Mouse (Mus musculus) hindbrain, embryonic 12.5 days (tissue): ENCODE data around the gene Slx1b. TPM values are rescaled to one million over a fixed set of nuclear protein-coding genes. Genes with fewer than 3 reads are reported as not detected.

Experiments used
- ATAC-seq: fragments of 200-750 bp; cut with Nextera tagmentation; 2 replicates; pipeline ENCODE4 v1.8.0; 2017; ENCODE audit warnings: moderate TSS enrichment; ENCODE audit not compliant: low FRiP score
- H3K27ac ChIP-seq: fragments of 300-500 bp; sonication (generic); 2 replicates; pipeline ENCODE4 v1.5.1; 2016; ENCODE audit warnings: mild to moderate bottlenecking
- H3K27me3 ChIP-seq: fragments of 300-500 bp; sonication (generic); 2 replicates; pipeline ENCODE4 v1.6.1; 2016; ENCODE audit warnings: mild to moderate bottlenecking
- H3K36me3 ChIP-seq: fragments of 300-500 bp; sonication (generic); 2 replicates; pipeline ENCODE4 v1.6.1; 2016; ENCODE audit warnings: mild to moderate bottlenecking
- H3K4me1 ChIP-seq: fragments of 300-500 bp; sonication (generic); 2 replicates; pipeline ENCODE4 v1.6.1; 2016
- H3K4me2 ChIP-seq: fragments of 300-500 bp; sonication (generic); replicated peaks from 2 replicates; pipeline ENCODE4 v1.6.1; 2016; ENCODE audit warnings: mild to moderate bottlenecking
- H3K4me3 ChIP-seq: fragments of 300-500 bp; sonication (generic); 2 replicates; pipeline ENCODE4 v1.5.1; 2016; ENCODE audit warnings: mild to moderate bottlenecking
- H3K9ac ChIP-seq: fragments of 300-500 bp; sonication (generic); 2 replicates; pipeline ENCODE4 v1.6.1; 2016; ENCODE audit warnings: mild to moderate bottlenecking, moderate library complexity
- H3K9me3 ChIP-seq: fragments of 300-500 bp; sonication (generic); replicated peaks from 2 replicates; pipeline ENCODE4 v1.6.1; 2016; ENCODE audit warnings: mild to moderate bottlenecking
- WGBS: fragments of 180-500 bp; shearing (Covaris S2); methylation state at CpG from one replicate; pipeline ENCODE4 v1.1.7; 2016; 5-methylcytosine and 5-hydroxymethylcytosine counted together
- polyA plus RNA-seq: library from polyadenylated mRNA; unstranded; fragments of >200 nt; fragmentation: Nextera tagmentation; extraction: Ambion mirVana; gene quantifications from 2 replicates; pipeline ENCODE4 v1.2.1, GENCODE M21; 2016

Slx1b gene
- polyA plus RNA-seq, 1 experiment from 2014 or later: 15.3 TPM

DNA sequence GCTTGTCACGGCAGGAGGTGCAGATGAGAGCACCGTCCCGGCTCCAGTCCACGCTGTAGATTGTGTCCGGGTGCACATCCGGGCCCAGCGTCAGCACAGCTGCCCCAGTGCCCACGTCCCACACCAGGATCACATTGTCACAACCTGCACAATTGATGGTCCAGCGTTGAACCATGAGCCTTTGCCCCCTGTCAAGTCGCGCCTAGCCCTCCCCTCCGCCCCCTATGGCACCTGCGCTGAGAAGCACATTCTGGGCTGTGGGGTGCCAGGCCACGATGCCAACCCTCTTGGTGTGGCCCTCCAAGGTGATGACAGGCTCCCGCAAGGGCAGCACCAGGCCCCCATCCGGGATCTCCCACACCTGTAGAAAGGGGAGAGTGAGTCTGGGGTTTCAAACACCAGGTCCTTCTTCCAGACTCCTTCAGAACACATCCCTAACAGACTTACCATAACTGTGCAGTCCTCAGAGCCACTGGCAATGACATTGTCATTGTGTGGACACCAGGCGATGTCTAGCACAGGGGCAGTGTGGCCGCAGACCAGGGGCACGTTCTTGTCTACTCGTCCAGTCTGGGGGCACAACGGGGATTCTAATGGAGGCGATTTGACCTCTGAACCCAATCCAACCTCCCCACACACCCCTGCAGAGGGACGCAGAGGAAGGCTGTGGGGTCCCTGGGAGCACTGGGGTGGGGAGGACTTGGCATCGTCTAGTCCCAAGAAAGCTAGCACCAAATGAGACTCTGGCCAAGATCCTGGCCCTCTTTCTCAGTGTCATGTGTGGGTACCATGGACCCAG is 6.2 kb upstream of the Slx1b start:
- H3K9ac ChIP-seq: peak overlapping the region; percentile 5; the same call in 1 of the 2 replicates
- H3K27ac ChIP-seq: no peak overlapping the region
- peaks cover 30% of the 10 kb centered on the region for H3K36me3 ChIP-seq
- no peak for ATAC-seq
- no peaks in the 10 kb centered on the region for H3K9me3 ChIP-seq
- peak overlapping the region; percentile 97 for H3K4me2 ChIP-seq
- H3K4me3 ChIP-seq: no peak overlapping the region
- peaks cover 15% of the 10 kb centered on the region for H3K27me3 ChIP-seq
- peaks cover 43% of the 10 kb centered on the region for H3K4me1 ChIP-seq
- 54% methylated on average over 24 of the region's 24 CpGs for WGBS

DNA sequence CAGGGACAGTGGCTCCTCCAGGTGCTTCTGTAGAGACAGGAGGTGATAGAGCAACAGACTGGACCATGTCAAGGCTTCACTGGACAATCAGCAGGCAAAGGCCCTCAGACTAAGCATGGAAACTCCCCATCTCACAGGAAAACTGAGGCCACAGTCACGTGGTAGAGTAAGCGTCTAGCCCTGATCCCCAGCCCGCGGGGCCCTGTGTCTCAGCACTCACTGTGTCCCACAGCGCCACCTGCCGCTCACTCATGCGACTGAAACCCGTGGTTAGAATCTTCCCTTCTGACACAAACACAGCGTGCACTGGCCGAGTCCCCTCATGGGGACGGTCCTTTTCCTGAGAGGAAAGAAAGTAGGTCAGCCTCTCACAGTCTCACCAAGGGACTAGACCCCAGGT is 5.5 kb upstream of the Slx1b start:
- under 1% methylated on average over 11 of the region's 11 CpGs for WGBS
- Histone ChIP-seq H3K9ac (0 out of 2 replicates have a peak overlapping the region, but pooled peaks have one; percentile 5), H3K4me3 (no peak overlapping the region; the same call in 1 of the 2 replicates), H3K9me3 (no peaks in the 10 kb centered on the region), H3K27ac (no peak overlapping the region), H3K27me3 (peaks cover 15% of the 10 kb centered on the region), H3K4me1 (peaks cover 48% of the 10 kb centered on the region), H3K36me3 (peaks cover 30% of the 10 kb centered on the region), H3K4me2 (peak overlapping the region; percentile 33)
- peak; percentile 9; the same call in 1 of the 2 replicates for ATAC-seq

DNA sequence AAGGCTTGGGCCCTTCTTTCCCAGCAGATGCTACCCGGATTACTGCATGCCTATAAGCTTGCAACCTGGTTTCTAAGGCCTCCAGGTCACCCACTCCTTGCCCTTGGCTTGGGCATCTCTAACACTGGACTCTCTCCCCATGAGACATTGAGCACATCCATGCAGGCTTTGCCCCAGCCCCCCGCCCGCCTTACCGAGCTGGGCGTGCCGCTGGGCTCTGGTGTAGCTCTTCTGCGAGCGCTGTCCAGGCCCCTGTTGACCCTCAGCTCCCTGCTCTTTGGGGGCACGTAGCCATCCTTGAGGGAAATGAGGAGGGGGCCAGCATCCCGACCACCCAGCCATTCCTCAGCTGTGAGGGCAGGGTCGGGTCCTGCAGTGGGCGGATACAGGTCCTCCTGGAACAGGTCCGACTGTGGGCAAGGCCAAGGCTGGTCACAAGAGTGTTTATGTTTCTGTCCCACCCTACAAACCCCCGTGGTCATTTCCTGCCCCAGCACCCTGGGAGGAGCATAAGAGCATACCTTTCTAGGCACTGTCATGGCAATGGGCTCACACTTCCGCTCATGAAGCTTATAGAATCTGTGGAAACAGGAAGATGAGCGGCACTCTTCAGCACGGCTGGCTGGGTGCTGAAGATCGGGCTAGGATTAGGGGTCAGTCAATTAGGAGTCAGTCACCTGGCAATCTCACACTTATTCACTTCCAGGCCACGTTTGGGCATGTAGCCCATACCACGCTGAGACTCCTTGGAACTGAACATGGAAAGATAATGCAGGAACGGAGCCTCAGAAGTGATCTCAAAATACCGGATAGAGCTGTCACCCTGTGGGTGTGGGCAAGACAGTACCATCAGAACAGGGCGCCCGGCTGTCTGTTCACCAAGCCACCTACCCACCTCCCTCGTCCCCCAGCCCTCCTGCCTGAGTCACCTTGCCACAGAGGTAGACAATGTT is 4.8 kb upstream of the Slx1b start:
- no peak overlapping the region; the same call in 1 of the 2 replicates for H3K4me2 ChIP-seq
- no peak overlapping the region; the same call in 1 of the 2 replicates for H3K27ac ChIP-seq
- peaks cover 30% of the 10 kb centered on the region for H3K36me3 ChIP-seq
- H3K4me1 ChIP-seq: peaks cover 48% of the 10 kb centered on the region
- 85% methylated on average over 25 of the region's 25 CpGs for WGBS
- H3K9ac ChIP-seq: 0 out of 2 replicates have a peak overlapping the region, but pooled peaks have one; percentile 3
- ATAC-seq: no peak
- H3K27me3 ChIP-seq: peaks cover 10% of the 10 kb centered on the region
- no peak overlapping the region; the same call in 1 of the 2 replicates for H3K4me3 ChIP-seq
- H3K9me3 ChIP-seq: no peaks in the 10 kb centered on the region

DNA sequence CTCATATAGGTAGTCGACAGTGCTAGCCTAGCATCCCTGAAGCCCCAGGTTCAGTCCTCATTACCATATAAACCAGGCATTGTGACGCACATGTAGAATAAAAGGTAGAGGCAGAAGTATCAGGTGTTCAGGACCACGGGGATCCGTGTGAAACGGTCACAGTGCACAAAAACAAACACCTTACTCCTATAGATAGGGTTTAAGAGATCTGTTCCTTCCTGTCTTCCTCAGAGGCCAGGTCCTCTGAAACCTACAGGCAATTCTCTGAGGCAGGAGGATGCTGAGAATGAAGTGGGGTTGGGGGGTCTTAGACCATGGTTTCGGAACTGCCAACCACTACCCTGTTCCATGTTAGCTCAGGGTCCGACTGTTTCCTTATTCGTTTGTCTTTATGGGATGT is 2.3 kb upstream of the Slx1b start:
- H3K4me1 ChIP-seq: peaks cover 37% of the 10 kb centered on the region
- no peak for ATAC-seq
- peaks cover 30% of the 10 kb centered on the region for H3K36me3 ChIP-seq
- no peak overlapping the region for H3K9ac ChIP-seq
- WGBS: 94% methylated on average over 8 of the region's 8 CpGs
- no peak overlapping the region for H3K4me3 ChIP-seq
- no peak overlapping the region for H3K4me2 ChIP-seq
- H3K27ac ChIP-seq: no peak overlapping the region
- H3K27me3 ChIP-seq: peaks cover 1% of the 10 kb centered on the region; the same call in 1 of the 2 replicates
- H3K9me3 ChIP-seq: no peaks in the 10 kb centered on the region

DNA sequence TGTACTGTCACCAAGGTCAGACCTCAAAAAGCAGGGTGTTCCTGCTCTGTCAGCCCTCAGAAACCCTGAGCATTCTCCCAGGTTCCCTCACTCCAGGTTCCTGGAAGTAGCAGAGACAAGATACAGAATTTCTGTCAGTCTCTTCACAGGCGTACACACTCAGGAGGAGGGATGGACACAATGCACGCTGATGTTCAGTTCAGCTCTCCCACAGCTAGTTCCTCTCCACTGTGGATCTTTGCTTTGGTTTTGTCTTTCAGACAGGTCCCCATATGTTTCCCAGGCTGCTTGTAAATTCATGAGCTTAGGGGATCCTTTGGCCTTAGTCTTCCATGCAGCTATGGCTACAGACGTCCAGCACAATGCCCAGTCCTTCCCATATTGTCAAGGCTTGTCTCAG is 1.3 kb upstream of the Slx1b start:
- Histone ChIP-seq H3K9ac (peak overlapping the region; percentile 84; the same call in 1 of the 2 replicates), H3K27ac (peak overlapping the region; percentile 35; the same call in 1 of the 2 replicates), H3K4me2 (peak overlapping the region; percentile 81), H3K27me3 (no peaks in the 10 kb centered on the region), H3K9me3 (no peaks in the 10 kb centered on the region), H3K4me3 (peak overlapping the region; percentile 79), H3K36me3 (peaks cover 36% of the 10 kb centered on the region), H3K4me1 (peaks cover 33% of the 10 kb centered on the region)
- ATAC-seq: no peak
- 75% methylated on average over 3 of the region's 3 CpGs for WGBS

DNA sequence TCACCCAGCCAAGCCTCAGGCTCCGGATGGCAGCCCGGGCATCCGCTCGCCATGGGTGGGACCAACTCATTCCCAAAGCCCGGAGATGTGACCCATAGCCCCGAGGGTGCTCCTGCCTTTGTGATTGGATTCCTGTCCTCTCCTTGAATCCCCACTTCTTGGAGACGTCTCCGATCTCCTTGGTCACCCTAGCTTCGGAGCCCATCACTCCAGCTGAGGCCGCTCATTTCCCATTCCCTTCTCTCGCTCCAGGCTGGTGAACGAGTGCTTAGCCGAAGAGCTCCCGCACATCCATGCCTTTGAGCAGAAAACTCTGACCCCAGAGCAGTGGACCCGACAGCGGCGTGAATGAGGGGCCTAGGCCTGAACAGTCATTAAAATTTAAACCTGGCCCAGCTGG is 719 bp upstream of the Slx1b start:
- H3K4me3 ChIP-seq: peak overlapping the region; percentile 79
- peaks cover 42% of the 10 kb centered on the region for H3K36me3 ChIP-seq
- WGBS: 2% methylated on average over 17 of the region's 17 CpGs
- no peaks in the 10 kb centered on the region for H3K9me3 ChIP-seq
- ATAC-seq: no peak
- no peaks in the 10 kb centered on the region for H3K27me3 ChIP-seq
- peak overlapping the region; percentile 45; the same call in 1 of the 2 replicates for H3K27ac ChIP-seq
- peaks cover 28% of the 10 kb centered on the region for H3K4me1 ChIP-seq
- H3K4me2 ChIP-seq: peak overlapping the region; percentile 81
- peak overlapping the region; percentile 84 for H3K9ac ChIP-seq

DNA sequence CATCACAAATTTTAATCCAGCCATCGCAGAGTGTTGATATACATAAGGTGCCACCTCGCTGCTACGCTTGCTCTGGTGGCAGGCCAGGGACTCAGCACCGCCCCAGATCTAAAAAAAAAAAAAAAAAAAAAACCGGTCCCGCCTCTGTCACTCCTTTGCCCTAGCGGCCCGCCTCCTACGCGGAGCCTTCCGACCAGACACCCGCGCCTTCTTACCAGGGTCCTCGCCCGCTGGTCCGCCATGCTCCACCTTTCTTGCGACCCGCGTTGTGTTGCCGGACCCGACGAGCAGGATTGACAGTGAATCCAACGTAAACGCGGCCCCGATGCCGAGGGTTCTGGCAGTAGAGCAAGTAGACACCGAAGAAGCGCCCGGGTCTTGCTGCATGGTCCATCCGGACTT is 373 bp downstream of the Slx1b start, which contains the start of gene Bola2:
Bola2 (plus strand) TSS at position 192 of the 402 bp plus-strand sequence.
- peak within 1 kb of the TSS; percentile 84 for H3K9ac ChIP-seq
- H3K27ac ChIP-seq: peak within 1 kb of the TSS; percentile 94
- H3K27me3 ChIP-seq: no peaks in the 10 kb centered on the region
- H3K36me3 ChIP-seq: peaks cover 42% of the 10 kb centered on the region
- under 1% methylated on average over 31 of the region's 31 CpGs for WGBS
- peak; percentile 67 for ATAC-seq
- peak within 1 kb of the TSS; percentile 79 for H3K4me3 ChIP-seq
- peak within 1 kb of the TSS; percentile 81 for H3K4me2 ChIP-seq
- H3K4me1 ChIP-seq: peaks cover 27% of the 10 kb centered on the region
- H3K9me3 ChIP-seq: no peaks in the 10 kb centered on the region

DNA sequence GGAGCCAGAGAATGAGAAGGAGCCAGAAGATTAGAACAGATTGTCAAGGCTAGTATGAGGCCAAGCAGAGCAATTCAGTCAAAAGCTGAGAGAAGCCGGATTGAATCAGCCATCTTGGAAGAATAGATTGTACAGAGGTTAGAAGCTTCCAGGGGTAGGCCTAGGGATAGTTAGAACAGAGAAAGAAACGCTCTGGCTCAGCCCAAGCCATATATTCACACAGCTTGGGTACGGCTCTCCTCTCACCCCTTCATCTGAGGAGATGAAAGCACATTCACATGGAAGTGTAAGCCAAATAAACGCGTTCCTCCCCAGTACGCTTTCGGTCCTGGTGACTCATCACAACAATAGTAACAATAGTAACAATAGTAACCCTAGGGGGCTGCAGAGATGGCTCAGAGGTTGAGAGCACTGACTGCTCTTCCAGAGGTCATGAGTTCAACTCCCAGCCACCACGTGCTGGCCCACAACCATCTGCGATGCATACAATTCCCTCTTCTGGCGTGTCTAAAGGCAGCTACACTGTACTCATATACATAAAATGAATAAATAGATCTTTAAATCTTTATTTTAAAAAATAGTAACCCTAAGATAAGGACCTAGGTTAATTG is 1.0 kb downstream of the Slx1b start:
- peak overlapping the region; percentile 81 for H3K4me2 ChIP-seq
- peak overlapping the region; percentile 79 for H3K4me3 ChIP-seq
- H3K4me1 ChIP-seq: peaks cover 24% of the 10 kb centered on the region
- no peaks in the 10 kb centered on the region for H3K27me3 ChIP-seq
- 26% methylated on average over 10 of the region's 10 CpGs for WGBS
- H3K9me3 ChIP-seq: no peaks in the 10 kb centered on the region
- peaks cover 41% of the 10 kb centered on the region for H3K36me3 ChIP-seq
- peak overlapping the region; percentile 84 for H3K9ac ChIP-seq
- H3K27ac ChIP-seq: no peak overlapping the region
- ATAC-seq: no peak

DNA sequence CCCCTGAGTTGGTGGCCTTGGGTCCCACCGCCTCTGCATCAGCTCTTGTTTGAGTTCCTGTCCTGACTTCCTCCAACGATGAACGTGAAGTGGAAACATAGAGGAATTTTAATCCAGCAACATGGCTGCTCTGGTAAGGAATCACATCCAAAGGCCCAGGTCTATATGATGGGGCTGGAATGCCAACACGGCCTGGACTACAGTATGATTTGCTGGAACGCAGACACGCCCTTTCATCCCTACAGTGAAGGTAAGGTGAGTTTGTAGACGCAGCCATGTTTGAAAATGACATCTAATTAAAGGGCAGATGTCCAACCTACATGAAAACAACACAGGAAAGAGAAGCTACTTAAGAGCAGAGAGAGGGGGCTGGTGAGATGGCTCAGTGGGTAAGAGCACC is 1.8 kb downstream of the Slx1b start:
- no peak for ATAC-seq
- Histone ChIP-seq H3K9ac (no peak overlapping the region), H3K4me1 (peaks cover 24% of the 10 kb centered on the region), H3K4me3 (no peak overlapping the region), H3K27ac (no peak overlapping the region), H3K27me3 (no peaks in the 10 kb centered on the region), H3K4me2 (no peak overlapping the region), H3K9me3 (no peaks in the 10 kb centered on the region), H3K36me3 (peaks cover 34% of the 10 kb centered on the region)
- 89% methylated on average over 7 of the region's 7 CpGs for WGBS

DNA sequence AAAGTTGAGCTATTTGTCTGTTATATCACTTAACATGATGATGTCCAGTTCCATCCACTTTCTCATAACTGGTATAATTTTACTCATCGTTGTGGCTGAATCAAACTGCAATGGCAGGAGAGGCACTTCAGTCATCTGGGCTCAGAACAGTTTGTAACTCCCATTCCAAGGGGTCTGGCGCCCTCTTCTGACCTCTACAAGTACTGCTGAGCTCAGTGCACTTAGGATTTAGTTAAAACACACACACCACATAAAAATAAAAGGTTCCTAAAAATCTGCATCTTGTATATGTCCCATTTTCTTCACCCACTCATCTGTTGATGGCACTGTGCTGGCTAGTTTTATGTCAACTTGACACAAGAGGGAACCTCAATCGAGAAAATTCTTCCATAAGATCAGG is 2.3 kb downstream of the Slx1b start:
- ATAC-seq: no peak
- no peak overlapping the region for H3K4me3 ChIP-seq
- WGBS: 43% methylated on average over 3 of the region's 3 CpGs
- H3K27ac ChIP-seq: no peak overlapping the region
- peaks cover 31% of the 10 kb centered on the region for H3K36me3 ChIP-seq
- H3K9me3 ChIP-seq: no peaks in the 10 kb centered on the region
- no peak overlapping the region for H3K4me2 ChIP-seq
- H3K27me3 ChIP-seq: no peaks in the 10 kb centered on the region
- no peak overlapping the region for H3K9ac ChIP-seq
- H3K4me1 ChIP-seq: peaks cover 24% of the 10 kb centered on the region

DNA sequence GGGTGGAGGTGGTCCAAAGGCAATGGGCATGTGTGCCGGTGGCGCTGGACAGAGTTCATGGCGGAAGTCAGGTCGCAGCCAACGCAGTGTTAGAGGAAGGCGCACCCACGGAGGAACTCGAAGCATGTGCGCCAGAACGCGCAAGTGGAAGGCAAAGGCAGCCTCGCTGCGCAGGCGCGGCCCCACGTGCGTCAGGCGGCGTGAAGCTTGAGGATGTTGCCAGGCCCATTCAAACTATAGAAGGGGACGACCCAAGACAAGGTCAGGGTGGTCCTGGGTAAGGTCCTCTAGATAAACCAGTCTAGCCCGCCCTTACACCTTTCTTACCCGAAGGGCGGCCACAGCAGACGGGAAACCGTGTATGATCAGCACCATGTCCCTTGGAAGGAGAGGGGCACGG is 3.2 kb downstream of the Slx1b start:
- H3K9me3 ChIP-seq: no peaks in the 10 kb centered on the region
- WGBS: 95% methylated on average over 26 of the region's 26 CpGs
- no peak for ATAC-seq

More for the DNA sequence above, 3.2 kb downstream of the Slx1b start:
- Histone ChIP-seq H3K4me2 (no peak overlapping the region), H3K36me3 (peaks cover 26% of the 10 kb centered on the region), H3K4me1 (peaks cover 22% of the 10 kb centered on the region), H3K9ac (no peak overlapping the region), H3K27me3 (no peaks in the 10 kb centered on the region), H3K27ac (no peak overlapping the region), H3K4me3 (no peak overlapping the region)
